Mouse (Mus musculus) cerebellum, adult 18-20 months (tissue): Measurements from ENCODE around the gene Cav3.
A peak's percentile ranks its signal among the peaks of the same experiment; 100 is the strongest.

Experiments used
- DNase-seq, 2 experiments: peaks; one replicate each; pipeline ENCODE4 v3.0.0; 2021

Cav3 gene

GRCm38 (mm10) chr6:112495219-112495618 is 35.9 kb downstream of the Cav3 start:
- DNase-seq, result no peak

GRCm38 (mm10) chr6:112496291-112497060 is 37.2 kb downstream of the Cav3 start:
- DNase-seq, result no peak

GRCm38 (mm10) chr6:112497456-112497855 is 38.2 kb downstream of the Cav3 start:
- DNase-seq, result no peak

- DNase-seq, result no peak
Measured at GRCm38 (mm10) chr6:112498716-112499115, 39.4 kb downstream of the Cav3 start.

- no peak for DNase-seq
Measured at GRCm38 (mm10) chr6:112499456-112499855, 40.2 kb downstream of the Cav3 start.

- peak in 1 of 2 experiments; percentile 11 for DNase-seq
Measured at GRCm38 (mm10) chr6:112501156-112501555, 41.9 kb downstream of the Cav3 start.

- no peak for DNase-seq
Measured at GRCm38 (mm10) chr6:112507617-112508016, 48.3 kb downstream of the Cav3 start.

GRCm38 (mm10) chr6:112509590-112510131 is 50.4 kb downstream of the Cav3 start:
- no peak for DNase-seq

GRCm38 (mm10) chr6:112510346-112510745 is 51.0 kb downstream of the Cav3 start:
- no peak for DNase-seq

- no peak for DNase-seq
Measured at GRCm38 (mm10) chr6:112514591-112514990, 55.3 kb downstream of the Cav3 start.

- DNase-seq, result no peak
Measured at GRCm38 (mm10) chr6:112516496-112516895, 57.2 kb downstream of the Cav3 start.

GRCm38 (mm10) chr6:112517572-112517971 is 58.3 kb downstream of the Cav3 start:
- DNase-seq, result no peak

GRCm38 (mm10) chr6:112517991-112518390 is 58.7 kb downstream of the Cav3 start:
- no peak for DNase-seq
